Mouse (Mus musculus): ENCODE measurements at regions not wholly inside any gene's neighbourhood (a gene's known extent, or its start where the extent isn't known, plus 50 kb on each side); places are given as distances from the start of the nearest gene placed in this dataset.

- no peak for DNase-seq (ENCODE audit: low spot score in 2 of 2)
- intact Hi-C loops (cut with DNase I): no loop called here
These were observed 163.2 kb upstream of the Gm3448 start for GRCm38 (mm10) chr17:15204524-15204923.

GRCm38 (mm10) chr17:15199235-15199634, 157.9 kb upstream of the Gm3448 start:
- DNase-seq (ENCODE audit: low spot score in 2 of 2): no peak
- intact Hi-C loops (cut with DNase I): no loop called here

GRCm38 (mm10) chr17:15197361-15197760, 156.0 kb upstream of the Gm3448 start:
- intact Hi-C loops (cut with DNase I): no loop called here
- DNase-seq (ENCODE audit: low spot score in 2 of 2): no peak

- intact Hi-C loops (cut with DNase I): no loop called here
- DNase-seq (ENCODE audit: low spot score in 2 of 2): no peak
These were observed 154.5 kb upstream of the Gm3448 start for GRCm38 (mm10) chr17:15195819-15196218.

- intact Hi-C loops (cut with DNase I): no loop called here
- no peak for DNase-seq (ENCODE audit: low spot score in 2 of 2)
These were observed 153.6 kb upstream of the Gm3448 start for GRCm38 (mm10) chr17:15194894-15195461.

- no peak for DNase-seq (ENCODE audit: low spot score in 2 of 2)
- intact Hi-C loops (cut with DNase I): no loop called here
These were observed 152.5 kb upstream of the Gm3448 start for GRCm38 (mm10) chr17:15193831-15194230.

- no peak for DNase-seq (ENCODE audit: low spot score in 2 of 2)
- intact Hi-C loops (cut with DNase I): no loop called here
These were observed 151.5 kb upstream of the Gm3448 start for GRCm38 (mm10) chr17:15192840-15193239.

- intact Hi-C loops (cut with DNase I): no loop called here
- DNase-seq (ENCODE audit: low spot score in 2 of 2): no peak
These were observed 143.9 kb upstream of the Gm3448 start for GRCm38 (mm10) chr17:15185217-15185616.

GRCm38 (mm10) chr17:15183800-15184199, 142.5 kb upstream of the Gm3448 start:
- DNase-seq (ENCODE audit: low spot score in 2 of 2): no peak
- intact Hi-C loops (cut with DNase I): loop anchor here (5.0 kb wide), 1 partner anchor 194 kb away; the partner anchor contains the start of gene Dll1

GRCm38 (mm10) chr17:15182105-15182504, 140.8 kb upstream of the Gm3448 start:
- peak; percentile 19 to 26 for DNase-seq (ENCODE audit: low spot score in 2 of 2)
- intact Hi-C loops (cut with DNase I): loop anchor here (5.0 kb wide), 1 partner anchor 195 kb away; the partner anchor contains the start of gene Dll1

- intact Hi-C loops (cut with DNase I): loop anchor here (5.0 kb wide), 1 partner anchor 197 kb away; the partner anchor contains the start of gene Dll1
These were observed 139.0 kb upstream of the Gm3448 start for GRCm38 (mm10) chr17:15180223-15180860.

GRCm38 (mm10) chr17:15179411-15179951, 138.1 kb upstream of the Gm3448 start:
- DNase-seq (ENCODE audit: low spot score in 2 of 2): peak in 1 of 2 experiments; percentile 71
- intact Hi-C loops (cut with DNase I): no loop called here

More at GRCm38 (mm10) chr17:15180223-15180860, 139.0 kb upstream of the Gm3448 start:
- peak in 1 of 2 experiments; percentile 25 for DNase-seq (ENCODE audit: low spot score in 2 of 2)

- intact Hi-C loops (cut with DNase I): no loop called here
- no peak for DNase-seq (ENCODE audit: low spot score in 2 of 2)
These were observed 136.1 kb upstream of the Gm3448 start for GRCm38 (mm10) chr17:15177390-15177789.

- intact Hi-C loops (cut with DNase I): no loop called here
- DNase-seq (ENCODE audit: low spot score in 2 of 2): no peak
These were observed 133.1 kb upstream of the Gm3448 start for GRCm38 (mm10) chr17:15174354-15174953.

- intact Hi-C loops (cut with DNase I): no loop called here
- no peak for DNase-seq (ENCODE audit: low spot score in 2 of 2)
These were observed 126.6 kb upstream of the Gm3448 start for GRCm38 (mm10) chr17:15167927-15168326.

GRCm38 (mm10) chr17:15157693-15158333, 116.5 kb upstream of the Gm3448 start:
- DNase-seq (ENCODE audit: low spot score in 2 of 2): no peak
- intact Hi-C loops (cut with DNase I): no loop called here

GRCm38 (mm10) chr17:15152996-15153735, 111.8 kb upstream of the Gm3448 start:
- intact Hi-C loops (cut with DNase I): no loop called here
- DNase-seq (ENCODE audit: low spot score in 2 of 2): no peak

- no peak for DNase-seq (ENCODE audit: low spot score in 2 of 2)
- intact Hi-C loops (cut with DNase I): no loop called here
These were observed 111.1 kb upstream of the Gm3448 start for GRCm38 (mm10) chr17:15152477-15152876.

GRCm38 (mm10) chr17:15151695-15152094, 110.4 kb upstream of the Gm3448 start:
- DNase-seq (ENCODE audit: low spot score in 2 of 2): no peak
- intact Hi-C loops (cut with DNase I): no loop called here

GRCm38 (mm10) chr17:15146607-15147006, 105.3 kb upstream of the Gm3448 start:
- no peak for DNase-seq (ENCODE audit: low spot score in 2 of 2)
- intact Hi-C loops (cut with DNase I): no loop called here
